Mouse (Mus musculus): Measurements from ENCODE around the gene Sod1. TPM values are rescaled to one million over a fixed set of nuclear protein-coding genes. Genes with fewer than 3 reads are reported as not detected.
"Not testable (repeated sequence)": the region's sequence is repeated elsewhere in the genome, so short reads cannot be mapped to it uniquely, and the experiment has no call there.

The Sod1 gene
- polyA plus RNA-seq, 1 experiment from 2014 or later: 884 TPM

DNA sequence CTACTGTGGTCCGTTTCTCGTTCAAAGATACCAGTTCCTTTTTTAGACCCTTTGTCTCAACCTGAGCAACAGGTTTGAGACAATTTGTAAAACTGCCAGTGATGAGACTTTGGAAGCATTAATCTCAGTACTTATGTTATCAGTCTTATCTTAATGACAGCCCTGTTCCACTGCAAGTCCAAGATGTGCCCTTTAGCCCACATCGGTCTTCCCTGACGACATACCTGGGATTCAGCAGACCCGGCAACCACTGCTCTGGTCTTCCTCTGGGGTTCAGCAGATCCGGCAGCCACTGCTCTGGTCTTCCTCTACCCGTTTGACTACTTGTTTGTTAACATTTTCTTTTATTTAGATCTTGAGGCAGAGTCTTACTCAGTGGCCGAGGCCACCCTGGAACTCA, 8.8 kb upstream of the Sod1 start:
- no peaks in the 10 kb centered on the region for H3K36me3 ChIP-seq
- no peak overlapping the region for H3K27ac ChIP-seq (ENCODE audit: poor library complexity, severe bottlenecking)
- H3K9me3 ChIP-seq (replicated peaks): no peaks in the 10 kb centered on the region
- WGBS: 49% methylated on average over 8 of the region's 8 CpGs
- no peak overlapping the region for H3K4me2 ChIP-seq
- H3K4me1 ChIP-seq (replicated peaks): no peaks in the 10 kb centered on the region; the same call in 1 of the 2 replicates
- H3K9ac ChIP-seq: no peak overlapping the region
- ATAC-seq (ENCODE audit: insufficient number of reproducible peaks, low FRiP score): no peak
- 0 out of 2 replicates have a peak, but pooled peaks cover 2% of the 10 kb centered on the region for H3K27me3 ChIP-seq (replicated peaks)
- H3K4me3 ChIP-seq: no peak overlapping the region

DNA sequence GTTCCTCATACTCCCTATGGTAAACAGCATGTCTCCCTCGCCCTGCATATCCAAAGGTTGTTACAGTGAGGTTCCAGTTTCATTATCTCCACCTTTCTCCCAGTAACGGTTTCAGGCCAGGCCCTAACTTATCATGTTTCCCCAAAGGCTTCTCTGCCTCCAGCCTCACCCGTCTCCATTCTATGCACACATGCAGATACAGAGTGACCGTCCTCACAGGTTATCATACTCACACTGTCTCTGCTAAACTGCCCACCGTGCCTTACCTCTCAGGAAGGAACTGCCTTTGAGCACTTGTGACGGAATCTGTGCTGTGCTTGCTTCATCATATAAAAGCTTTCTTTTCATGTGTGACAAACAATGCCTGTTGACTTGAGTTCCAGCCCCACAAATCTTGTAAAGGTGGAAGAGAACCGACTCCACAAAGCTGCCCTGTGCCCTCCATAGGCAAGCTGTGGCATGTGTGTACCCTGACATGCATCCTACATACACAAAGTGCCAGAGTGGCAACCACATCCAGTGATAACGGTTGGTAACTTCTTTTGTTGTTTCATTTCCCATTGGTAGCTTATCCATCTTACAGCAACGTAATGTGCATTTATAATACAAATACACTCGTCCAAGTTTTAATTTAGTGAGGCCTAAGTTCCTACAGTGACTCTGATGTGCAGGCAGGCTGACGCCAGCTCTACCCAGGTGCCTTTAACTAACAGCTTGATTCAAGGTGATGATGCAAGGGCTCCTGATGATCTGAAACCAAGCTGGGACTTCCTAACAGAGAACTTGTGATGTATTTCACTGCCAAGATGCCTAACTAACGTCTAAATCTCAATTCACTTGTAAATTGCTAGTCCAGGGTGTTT, 6.8 kb upstream of the Sod1 start:
- no peaks in the 10 kb centered on the region; the same call in 1 of the 2 replicates for H3K4me1 ChIP-seq (replicated peaks)
- no peak for ATAC-seq (ENCODE audit: insufficient number of reproducible peaks, low FRiP score)
- 62% methylated on average over 12 of the region's 12 CpGs for WGBS
- no peaks in the 10 kb centered on the region for H3K9me3 ChIP-seq (replicated peaks)
- no peak overlapping the region for H3K4me2 ChIP-seq
- no peak overlapping the region for H3K4me3 ChIP-seq
- no peaks in the 10 kb centered on the region for H3K36me3 ChIP-seq
- no peaks in the 10 kb centered on the region for H3K27me3 ChIP-seq (replicated peaks)
- H3K27ac ChIP-seq (ENCODE audit: poor library complexity, severe bottlenecking): no peak overlapping the region
- H3K9ac ChIP-seq: no peak overlapping the region

GRCm38 (mm10) chr16:90214731-90215565, 5.6 kb upstream of the Sod1 start:
- Histone ChIP-seq H3K27me3 (replicated peaks) (no peaks in the 10 kb centered on the region), H3K4me2 (no peak overlapping the region), H3K27ac (ENCODE audit: poor library complexity, severe bottlenecking) (no peak overlapping the region), H3K4me1 (replicated peaks) (peaks cover 4% of the 10 kb centered on the region), H3K4me3 (no peak overlapping the region), H3K36me3 (no peaks in the 10 kb centered on the region), H3K9ac (no peak overlapping the region), H3K9me3 (replicated peaks) (no peaks in the 10 kb centered on the region)
- WGBS: 88% methylated on average over 11 of the region's 11 CpGs
- no peak for ATAC-seq (ENCODE audit: insufficient number of reproducible peaks, low FRiP score)

- WGBS: 85% methylated on average over 5 of the region's 5 CpGs
- H3K36me3 ChIP-seq; H3K27me3 ChIP-seq (replicated peaks); H3K4me3 ChIP-seq; H3K9ac ChIP-seq; H3K9me3 ChIP-seq (replicated peaks); H3K27ac ChIP-seq (ENCODE audit: poor library complexity, severe bottlenecking); H3K4me2 ChIP-seq; H3K4me1 ChIP-seq (replicated peaks); ATAC-seq (ENCODE audit: insufficient number of reproducible peaks, low FRiP score): not testable (repeated sequence)
Observed at GRCm38 (mm10) chr16:90215879-90216278, 4.7 kb upstream of the Sod1 start.

GRCm38 (mm10) chr16:90216414-90216813, 4.1 kb upstream of the Sod1 start:
- ATAC-seq (ENCODE audit: insufficient number of reproducible peaks, low FRiP score): no peak
- H3K9ac ChIP-seq: no peak overlapping the region
- no peaks in the 10 kb centered on the region for H3K9me3 ChIP-seq (replicated peaks)
- WGBS: 79% methylated on average over 2 of the region's 2 CpGs
- no peaks in the 10 kb centered on the region for H3K27me3 ChIP-seq (replicated peaks)
- H3K4me2 ChIP-seq: no peak overlapping the region
- peaks cover 5% of the 10 kb centered on the region for H3K4me1 ChIP-seq (replicated peaks)
- no peaks in the 10 kb centered on the region for H3K36me3 ChIP-seq
- no peak overlapping the region for H3K4me3 ChIP-seq
- no peak overlapping the region for H3K27ac ChIP-seq (ENCODE audit: poor library complexity, severe bottlenecking)

GRCm38 (mm10) chr16:90217356-90217755, 3.2 kb upstream of the Sod1 start:
- Histone ChIP-seq H3K27me3 (replicated peaks) (no peaks in the 10 kb centered on the region), H3K36me3 (no peaks in the 10 kb centered on the region), H3K4me1 (replicated peaks) (peaks cover 7% of the 10 kb centered on the region), H3K4me2 (no peak overlapping the region), H3K9ac (no peak overlapping the region), H3K4me3 (no peak overlapping the region), H3K9me3 (replicated peaks) (no peaks in the 10 kb centered on the region), H3K27ac (ENCODE audit: poor library complexity, severe bottlenecking) (no peak overlapping the region)
- WGBS: 39% methylated on average over 3 of the region's 3 CpGs
- ATAC-seq (ENCODE audit: insufficient number of reproducible peaks, low FRiP score): no peak

GRCm38 (mm10) chr16:90217926-90218325, 2.6 kb upstream of the Sod1 start:
- H3K9me3 ChIP-seq (replicated peaks): no peaks in the 10 kb centered on the region
- peaks cover under 1% of the 10 kb centered on the region; the same call in 1 of the 2 replicates for H3K36me3 ChIP-seq
- WGBS: 68% methylated on average over 4 of the region's 4 CpGs
- H3K9ac ChIP-seq: no peak overlapping the region
- H3K4me3 ChIP-seq: no peak overlapping the region
- no peak overlapping the region for H3K27ac ChIP-seq (ENCODE audit: poor library complexity, severe bottlenecking)
- no peak overlapping the region for H3K4me2 ChIP-seq
- peaks cover 12% of the 10 kb centered on the region for H3K4me1 ChIP-seq (replicated peaks)
- no peaks in the 10 kb centered on the region for H3K27me3 ChIP-seq (replicated peaks)
- ATAC-seq (ENCODE audit: insufficient number of reproducible peaks, low FRiP score): no peak

DNA sequence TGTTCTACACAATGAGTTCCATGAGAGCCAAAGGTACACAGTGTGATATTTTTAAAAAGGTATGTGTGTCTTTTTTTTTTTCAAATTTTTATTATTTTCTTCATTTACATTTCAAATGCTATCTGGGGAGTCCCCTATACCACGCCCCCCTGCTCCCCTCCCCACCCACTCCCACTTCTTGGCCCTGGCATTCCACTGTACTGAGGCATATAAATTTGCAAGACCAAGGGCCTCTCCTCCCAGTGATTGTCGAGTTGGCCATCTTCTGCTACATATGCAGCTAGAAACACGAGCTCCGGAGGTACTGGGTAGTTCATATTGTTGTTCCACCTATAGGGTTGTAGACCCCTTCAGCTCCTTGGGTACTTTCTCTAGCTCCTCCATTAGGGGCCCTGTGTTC, 1.1 kb upstream of the Sod1 start:
- H3K4me1 ChIP-seq (replicated peaks): peaks cover 21% of the 10 kb centered on the region
- not testable (repeated sequence) for H3K4me2 ChIP-seq; H3K27ac ChIP-seq (ENCODE audit: poor library complexity, severe bottlenecking); H3K27me3 ChIP-seq (replicated peaks); H3K9me3 ChIP-seq (replicated peaks); ATAC-seq (ENCODE audit: insufficient number of reproducible peaks, low FRiP score); H3K4me3 ChIP-seq; H3K9ac ChIP-seq
- WGBS: 63% methylated on average over 4 of the region's 4 CpGs
- H3K36me3 ChIP-seq: peaks cover 15% of the 10 kb centered on the region

- peak overlapping the region; percentile 88 for H3K4me3 ChIP-seq
- no peaks in the 10 kb centered on the region for H3K9me3 ChIP-seq (replicated peaks)
- H3K36me3 ChIP-seq: peaks cover 29% of the 10 kb centered on the region
- H3K4me2 ChIP-seq: peak overlapping the region; percentile 86
- peaks cover 21% of the 10 kb centered on the region for H3K4me1 ChIP-seq (replicated peaks)
- peak overlapping the region; percentile 96 for H3K9ac ChIP-seq
- ATAC-seq (ENCODE audit: insufficient number of reproducible peaks, low FRiP score): peak; percentile 92
- WGBS: under 1% methylated on average over 52 of the region's 52 CpGs
- H3K27me3 ChIP-seq (replicated peaks): no peaks in the 10 kb centered on the region
- peak overlapping the region; percentile 95 for H3K27ac ChIP-seq (ENCODE audit: poor library complexity, severe bottlenecking)
Observed at GRCm38 (mm10) chr16:90220892-90221431, 408 bp downstream of the Sod1 start.

DNA sequence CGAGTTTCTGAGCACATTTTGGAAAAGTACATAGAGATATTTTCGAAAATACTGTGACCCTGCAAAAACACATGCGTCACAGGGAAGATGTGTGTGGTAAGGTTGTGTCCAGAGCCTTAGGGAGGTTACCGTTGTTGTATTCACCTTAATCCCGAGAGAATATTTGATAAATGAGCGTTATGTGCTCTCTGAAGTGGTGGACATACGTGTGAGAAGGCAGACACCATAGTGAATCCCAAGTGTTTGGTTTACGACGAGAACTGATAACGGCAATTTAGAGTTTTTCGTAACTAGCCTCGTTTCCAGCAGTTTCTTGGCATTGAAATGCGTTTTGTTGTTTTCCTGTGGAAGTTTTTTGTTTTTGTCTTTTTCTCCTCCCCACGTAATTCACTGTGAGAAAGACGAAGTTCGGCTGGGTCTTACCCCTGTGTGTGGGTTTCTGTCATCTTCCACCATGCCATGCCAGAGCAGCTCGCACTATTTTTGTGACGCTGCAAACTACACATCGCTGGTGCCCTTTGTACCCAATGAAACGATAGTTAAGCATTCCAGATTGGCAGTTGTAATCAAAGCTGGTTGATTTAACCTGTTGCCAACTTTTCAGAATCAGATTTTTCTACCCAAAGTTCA, 1.0 kb downstream of the Sod1 start:
- Histone ChIP-seq H3K4me1 (replicated peaks) (peaks cover 21% of the 10 kb centered on the region), H3K27me3 (replicated peaks) (no peaks in the 10 kb centered on the region), H3K4me2 (peak overlapping the region; percentile 86), H3K9me3 (replicated peaks) (no peaks in the 10 kb centered on the region), H3K36me3 (peaks cover 32% of the 10 kb centered on the region), H3K9ac (peak overlapping the region; percentile 96), H3K27ac (ENCODE audit: poor library complexity, severe bottlenecking) (peak overlapping the region; percentile 95), H3K4me3 (peak overlapping the region; percentile 88)
- ATAC-seq (ENCODE audit: insufficient number of reproducible peaks, low FRiP score): no peak
- 4% methylated on average over 20 of the region's 20 CpGs for WGBS

DNA sequence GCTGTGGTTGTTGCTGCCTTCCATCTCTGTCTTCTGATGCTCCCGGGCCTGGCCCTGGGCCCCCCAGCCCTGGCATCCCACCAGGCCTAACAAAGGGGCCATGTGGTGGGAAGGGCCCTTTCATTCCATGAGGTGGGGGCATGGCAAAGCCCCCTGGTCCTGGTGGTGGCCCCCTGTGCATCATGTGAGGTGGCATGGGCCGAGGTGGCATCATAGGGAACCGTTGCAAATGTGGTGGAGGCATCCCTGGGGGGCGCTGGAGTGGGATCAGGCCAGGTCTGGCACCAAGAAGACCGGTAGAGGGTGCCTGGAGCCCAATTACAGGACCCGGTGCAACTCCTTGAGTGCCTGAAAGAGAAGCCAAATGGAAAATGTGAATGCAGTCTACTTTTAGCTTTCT, 9.3 kb downstream of the Sod1 start:
- H3K4me3 ChIP-seq: no peak overlapping the region
- H3K4me2 ChIP-seq: no peak overlapping the region
- peaks cover 38% of the 10 kb centered on the region for H3K36me3 ChIP-seq
- no peaks in the 10 kb centered on the region for H3K9me3 ChIP-seq (replicated peaks)
- no peak overlapping the region for H3K27ac ChIP-seq (ENCODE audit: poor library complexity, severe bottlenecking)
- no peaks in the 10 kb centered on the region for H3K27me3 ChIP-seq (replicated peaks)
- peaks cover 10% of the 10 kb centered on the region for H3K4me1 ChIP-seq (replicated peaks)
- WGBS: 83% methylated on average over 6 of the region's 6 CpGs
- no peak overlapping the region for H3K9ac ChIP-seq
- ATAC-seq (ENCODE audit: insufficient number of reproducible peaks, low FRiP score): no peak
